Mouse (Mus musculus) MEL (cell line): ENCODE data around the gene Psmd4.

Experiments used
- CHD1 ChIP-seq: IDR thresholded peaks from 2 replicates; pipeline ENCODE4 v1.6.1; 2012; ENCODE audit warnings: low read depth, mild to moderate bottlenecking, inconsistent platforms, low read length, improper control_type of control experiment
- CTCF ChIP-seq, 3 experiments: IDR thresholded peaks in 2 of 3; conservative IDR thresholded peaks in 1 of 3; 2 replicates each; pipeline ENCODE4 v1.5.1; 2011 to 2012; ENCODE audit warnings: low read length in 3 of 3, low read depth in 2 of 3, mild to moderate bottlenecking in 2 of 3, improper control_type of control experiment in 1 of 3, inconsistent platforms in 1 of 3, mixed read lengths in 1 of 3, moderate library complexity in 1 of 3; ENCODE audit not compliant: control insufficient read depth in 1 of 3, insufficient read depth in 1 of 3, poor library complexity in 1 of 3, severe bottlenecking in 1 of 3
- MAZ ChIP-seq: IDR thresholded peaks from 2 replicates; pipeline ENCODE4 v1.6.1; 2012; ENCODE audit warnings: low read depth, mild to moderate bottlenecking, inconsistent platforms, low read length, improper control_type of control experiment
- MXI1 ChIP-seq: IDR thresholded peaks from 2 replicates; pipeline ENCODE4 v1.6.1; 2011; ENCODE audit warnings: mild to moderate bottlenecking, low read depth, low read length, improper control_type of control experiment
- POLR2A ChIP-seq, 2 experiments: IDR thresholded peaks; 2 replicates each; pipeline ENCODE4 v1.6.1; 2011 to 2012; ENCODE audit warnings: low read length in 2 of 2, mild to moderate bottlenecking in 2 of 2, control low read depth in 1 of 2, improper control_type of control experiment in 1 of 2, low read depth in 1 of 2, moderate library complexity in 1 of 2; ENCODE audit not compliant: control insufficient read depth in 1 of 2, insufficient read depth in 1 of 2, poor library complexity in 1 of 2
- POLR2AphosphoS5 ChIP-seq: IDR thresholded peaks from 2 replicates; pipeline ENCODE4 v1.6.1; 2012; ENCODE audit warnings: low read depth, borderline replicate concordance, mild to moderate bottlenecking, inconsistent platforms, low read length, moderate library complexity, mixed read lengths

GRCm38 (mm10) chr3:95065553-95065952 is 23.1 kb upstream of the Psmd4 start:
- TF ChIP-seq POLR2AphosphoS5 (no peak), POLR2A (IDR thresholded peaks at IDR 0.05; ENCODE audit: control insufficient read depth in 1 of 2, insufficient read depth in 1 of 2, low read depth in 1 of 2, low read length in 2 of 2, poor library complexity in 1 of 2) (no peak), CTCF (IDR thresholded peaks at IDR 0.05 in 2 of 3, conservative IDR thresholded peaks at IDR 0.05 in 1 of 3; ENCODE audit: control insufficient read depth in 1 of 3, insufficient read depth in 1 of 3, low read depth in 2 of 3, low read length in 3 of 3, poor library complexity in 1 of 3, severe bottlenecking in 1 of 3) (no peak), CHD1 (no peak), MXI1 (no peak), MAZ (no peak)
